Mouse (Mus musculus) spleen, postnatal 10 days (tissue): Measurements from ENCODE around the gene Yjefn3.

Source experiments
- DNase-seq, 2 experiments: peaks; one replicate each; pipeline ENCODE4 v3.0.0; 2021 to 2022; ENCODE audit warnings: low spot score in 2 of 2

Yjefn3 gene

DNA sequence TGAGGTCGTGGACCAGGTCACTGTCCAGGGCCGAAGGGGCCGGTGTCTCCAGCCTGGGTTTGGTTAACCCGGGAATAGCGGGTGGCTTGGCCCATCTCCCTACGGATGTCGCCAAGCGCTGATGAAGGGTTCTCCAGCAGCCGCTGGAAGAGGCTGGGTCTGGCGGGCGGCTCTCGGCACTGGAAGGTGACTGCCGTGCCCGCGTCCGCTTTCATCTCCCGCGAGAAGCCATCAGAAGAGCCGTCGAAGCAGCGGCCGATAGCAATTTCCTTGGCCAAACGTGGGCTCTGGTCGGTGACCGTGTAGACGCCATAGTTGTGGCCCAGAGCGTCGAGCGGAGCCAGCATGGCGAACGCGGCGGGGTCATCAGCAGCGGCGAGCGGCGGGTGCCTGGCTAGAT, 21.7 kb downstream of the Yjefn3 start:
- no peak for DNase-seq

- no peak for DNase-seq
These were observed 22.8 kb downstream of the Yjefn3 start for GRCm38 (mm10) chr8:69879678-69880077.

DNA sequence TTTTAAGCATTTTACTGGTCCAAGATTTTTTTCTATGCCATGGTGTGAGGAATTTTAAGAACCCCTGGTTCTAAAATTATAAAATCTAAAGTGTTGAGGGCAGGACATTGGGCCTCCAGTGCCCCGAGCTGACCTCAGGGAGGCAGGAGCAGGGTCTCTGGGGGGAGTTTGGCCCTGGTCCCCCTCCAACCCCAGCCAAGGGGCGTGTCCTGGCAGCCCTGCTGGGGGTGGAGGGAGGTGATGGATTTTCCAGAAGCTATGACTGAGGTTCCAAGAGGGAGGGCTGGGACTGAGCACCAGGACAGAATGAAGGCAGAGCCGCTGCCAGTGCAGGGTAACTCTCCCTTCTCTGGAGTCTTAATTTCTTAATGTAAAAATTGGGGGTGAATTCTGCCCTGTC, 24.5 kb downstream of the Yjefn3 start:
- DNase-seq = no peak

DNA sequence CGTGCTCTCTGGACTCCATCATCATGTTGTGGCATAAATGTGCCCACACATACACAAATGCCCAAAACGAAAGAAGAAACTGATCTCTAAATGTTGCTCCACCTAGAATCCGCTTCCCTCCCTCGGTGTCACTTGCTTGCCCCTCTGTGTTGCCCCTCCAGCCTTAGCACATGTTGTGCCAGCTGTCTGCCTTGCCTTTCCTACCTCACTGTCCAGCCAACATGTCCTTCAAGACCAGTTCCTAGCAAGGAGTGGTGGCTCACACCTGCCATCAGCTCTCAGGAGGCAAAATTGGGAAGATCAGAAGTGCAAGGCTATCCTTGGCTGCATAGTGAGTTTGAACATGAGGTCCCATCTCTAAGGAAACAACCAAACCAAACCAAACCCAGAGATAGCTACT, 25.1 kb downstream of the Yjefn3 start:
- no peak for DNase-seq

- DNase-seq = no peak
These were observed 25.5 kb downstream of the Yjefn3 start for GRCm38 (mm10) chr8:69876967-69877366.

- DNase-seq = no peak
These were observed 26.4 kb downstream of the Yjefn3 start for GRCm38 (mm10) chr8:69876097-69876496.

DNA sequence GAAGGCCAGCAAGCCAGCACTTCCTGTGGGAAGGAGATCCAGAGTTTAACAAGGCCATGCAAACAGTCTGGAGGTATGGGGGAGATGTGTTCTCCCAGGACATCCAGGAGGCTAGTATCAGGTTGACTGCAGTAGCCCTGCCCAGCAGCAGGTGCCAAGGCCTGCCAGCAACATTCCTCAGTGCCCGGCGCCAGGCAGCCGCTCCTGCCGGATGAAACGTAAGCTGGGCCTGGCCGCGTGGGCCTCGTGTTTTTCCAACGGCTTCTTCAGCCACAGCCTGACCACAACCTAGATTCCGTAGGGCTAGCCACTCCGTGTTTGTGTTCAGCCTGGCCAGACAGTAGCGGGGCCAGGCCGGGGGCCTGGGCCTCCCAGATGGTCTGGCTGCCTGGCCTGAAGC, 27.9 kb downstream of the Yjefn3 start:
- DNase-seq = no peak

GRCm38 (mm10) chr8:69874155-69874554, 28.4 kb downstream of the Yjefn3 start:
- peak; percentile 62 to 76 for DNase-seq

- no peak for DNase-seq
These were observed 31.6 kb downstream of the Yjefn3 start for GRCm38 (mm10) chr8:69870907-69871306.

DNA sequence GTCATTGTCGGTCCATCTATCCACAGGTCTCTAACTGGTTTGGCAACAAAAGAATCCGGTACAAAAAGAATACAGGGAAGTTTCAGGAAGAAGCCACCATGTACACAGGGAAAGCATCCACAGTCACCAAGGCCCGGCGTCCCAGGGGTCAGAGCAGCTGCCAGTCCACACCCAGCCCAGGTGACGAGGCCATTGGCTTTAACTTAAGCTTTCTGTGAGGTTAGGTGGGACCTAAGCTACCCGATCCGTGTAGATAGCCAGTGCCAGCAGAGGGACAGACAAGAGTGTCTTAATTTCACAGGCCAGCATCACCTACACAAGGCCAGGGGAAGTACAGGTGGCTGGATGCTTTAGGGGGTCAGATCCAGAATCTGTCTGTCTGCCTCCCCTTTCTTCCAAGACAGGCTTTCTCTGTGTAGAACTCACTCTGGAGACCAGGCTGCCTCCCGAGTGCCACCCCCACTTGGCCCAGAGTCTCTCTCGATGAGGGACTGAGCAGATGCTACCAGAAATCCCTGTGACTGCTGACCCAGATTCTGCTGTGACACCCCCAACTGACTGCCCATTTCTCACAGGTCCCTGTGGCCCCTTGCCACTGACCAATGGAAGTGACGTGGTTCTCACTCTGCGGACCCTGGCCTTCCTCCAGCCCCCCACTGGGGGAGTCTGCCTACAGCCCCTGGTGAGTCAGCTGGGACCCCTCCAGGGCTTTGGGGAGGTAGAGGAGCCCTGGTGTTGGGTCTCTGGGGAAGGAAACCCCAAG, 32.3 kb downstream of the Yjefn3 start:
- no peak for DNase-seq

DNA sequence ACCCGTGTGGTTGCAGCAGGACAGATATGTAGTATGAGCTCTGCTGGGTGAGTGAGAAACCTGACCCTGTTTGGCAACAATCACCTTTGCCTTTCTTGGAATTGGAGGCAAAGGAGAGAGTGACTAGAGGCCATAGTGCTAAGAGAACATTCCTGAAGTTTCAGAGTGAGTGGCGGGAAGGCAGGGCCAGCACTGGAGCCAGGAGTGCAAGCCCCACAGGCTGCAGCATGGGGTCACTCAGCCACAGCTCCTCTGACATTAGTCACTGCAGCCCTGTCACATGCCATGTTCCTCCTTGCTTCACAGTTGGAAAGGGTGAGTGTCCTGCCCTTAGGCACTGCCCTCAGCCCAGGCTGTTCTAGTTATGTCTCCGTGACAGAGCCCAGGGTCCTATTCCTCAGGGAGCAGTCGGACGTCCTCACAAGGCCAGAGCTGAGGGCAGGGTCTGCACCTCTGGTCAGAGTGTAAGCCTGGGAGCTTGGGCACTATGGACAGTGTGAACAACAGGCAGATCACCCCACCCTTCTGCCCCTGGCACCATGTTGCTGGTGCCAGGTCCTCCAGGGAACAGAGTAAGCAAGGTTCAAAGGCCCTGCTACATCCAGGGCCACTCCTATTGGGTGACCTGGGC, 34.7 kb downstream of the Yjefn3 start:
- no peak for DNase-seq

DNA sequence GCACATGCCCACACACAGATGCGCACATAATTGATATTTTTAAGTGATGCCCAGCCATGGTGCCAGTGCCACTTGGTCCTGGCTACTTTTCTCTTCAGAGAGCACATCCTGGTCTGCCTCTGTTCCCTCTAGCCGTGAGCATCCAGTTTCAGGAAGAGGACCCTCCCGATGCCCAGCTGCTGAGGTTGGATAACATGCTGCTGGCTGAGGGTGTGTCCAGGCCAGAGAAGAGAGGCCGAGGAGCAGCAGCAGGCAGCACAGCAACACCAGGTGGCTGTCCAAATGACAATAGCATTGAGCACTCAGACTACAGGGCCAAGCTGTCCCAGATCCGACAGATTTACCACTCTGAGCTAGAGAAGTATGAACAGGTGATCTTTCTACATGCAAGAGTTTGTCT, 38.3 kb downstream of the Yjefn3 start:
- DNase-seq = no peak

DNA sequence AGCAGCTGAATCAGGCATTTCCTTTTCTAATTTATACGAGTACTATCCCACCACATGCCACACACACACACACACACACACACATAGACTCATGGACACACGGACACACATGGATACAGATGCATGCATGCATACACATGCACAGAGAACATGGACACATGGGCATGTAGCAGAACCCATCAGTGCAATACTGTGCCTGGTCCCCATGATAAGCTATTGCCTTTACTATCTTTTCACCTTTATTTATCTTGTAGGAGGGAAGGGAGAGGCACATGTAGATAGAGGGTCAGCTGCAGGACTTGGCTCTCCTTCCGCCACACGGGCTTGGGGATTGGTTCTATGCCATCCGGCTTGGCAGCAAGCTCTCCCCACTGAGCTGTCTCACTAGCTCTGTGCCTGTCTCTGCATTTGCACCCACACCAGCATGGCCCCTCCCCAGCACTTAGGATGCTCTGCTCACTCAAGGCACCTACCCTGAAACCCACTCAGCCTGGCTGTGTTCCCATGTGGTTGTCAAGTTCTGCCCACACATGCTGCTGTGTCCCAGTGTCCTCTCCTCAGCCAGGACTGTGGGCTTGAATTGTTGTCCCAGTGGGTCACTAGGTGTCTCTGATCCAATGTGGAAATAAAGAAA, 39.0 kb downstream of the Yjefn3 start:
- no peak for DNase-seq

GRCm38 (mm10) chr8:69861251-69861650, 41.3 kb downstream of the Yjefn3 start:
- no peak for DNase-seq

GRCm38 (mm10) chr8:69860807-69861206, 41.7 kb downstream of the Yjefn3 start:
- no peak for DNase-seq

DNA sequence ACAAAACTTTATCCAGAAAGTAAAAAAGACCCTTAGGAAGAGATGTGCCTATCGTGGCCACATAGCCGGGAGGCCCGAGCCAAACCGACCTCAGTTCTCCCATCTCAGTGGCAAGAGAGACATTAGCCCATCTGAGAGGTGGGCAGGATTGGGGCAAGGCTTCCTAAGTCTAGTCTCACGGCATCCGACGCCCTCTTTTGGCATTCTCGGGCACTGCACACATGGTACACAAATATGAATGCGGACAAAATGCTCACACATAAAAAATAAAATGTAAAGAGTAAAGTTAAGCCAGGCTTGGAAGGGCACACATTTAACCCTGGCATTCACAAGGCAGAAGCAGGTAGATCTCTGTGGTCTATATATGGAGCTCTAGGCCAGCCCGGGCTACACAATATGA, 48.6 kb downstream of the Yjefn3 start:
- no peak for DNase-seq

DNA sequence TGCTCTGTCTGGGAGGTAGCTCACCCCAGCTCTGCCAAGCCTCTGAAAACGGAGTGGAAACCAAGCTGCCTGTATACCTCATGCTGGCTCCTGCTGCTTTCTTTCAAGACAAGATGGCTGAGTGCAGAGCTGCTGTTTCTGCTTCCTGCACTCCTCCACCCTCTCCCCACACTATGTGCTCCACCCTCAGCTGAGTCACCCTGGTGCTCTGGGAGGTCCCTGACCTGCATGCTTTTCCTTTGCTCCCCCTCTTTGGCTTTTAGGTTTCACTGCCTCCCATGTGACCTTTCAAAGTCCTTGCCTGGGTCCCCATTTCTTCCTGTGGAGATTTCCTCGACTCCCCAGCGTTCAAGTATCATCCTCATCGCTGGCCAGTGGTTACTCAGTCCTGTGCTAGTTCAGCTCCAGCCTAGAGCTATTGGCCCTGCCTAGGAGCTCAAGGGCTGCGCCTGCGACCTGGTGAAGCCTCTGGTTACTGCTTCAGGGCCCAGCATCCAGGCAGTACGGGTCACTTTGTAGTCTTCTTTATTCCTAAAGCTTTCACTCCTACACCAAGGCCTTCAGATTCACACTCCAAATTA, 51.5 kb downstream of the Yjefn3 start:
- DNase-seq = no peak

DNA sequence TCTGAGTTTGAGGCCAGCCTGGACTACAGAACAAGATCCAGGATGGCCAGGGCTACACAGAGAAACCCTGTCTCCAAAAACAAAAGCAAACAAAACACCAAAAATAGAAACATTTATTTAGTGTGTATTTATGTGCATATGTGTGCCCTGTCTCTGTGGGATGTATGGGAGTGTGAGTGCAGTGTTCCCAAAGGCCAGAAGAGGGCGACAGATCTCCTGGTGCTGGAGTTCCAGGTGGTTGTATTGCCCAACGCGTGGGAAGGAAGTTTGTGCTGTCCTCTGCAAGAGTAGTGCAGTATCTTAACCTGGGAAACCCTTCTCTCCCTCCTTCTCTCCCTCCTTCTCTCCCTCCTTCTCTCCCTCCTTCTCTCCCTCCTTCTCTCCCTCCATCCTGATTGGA, 52.6 kb downstream of the Yjefn3 start:
- DNase-seq = peak in 1 of 2 experiments; percentile 36

GRCm38 (mm10) chr8:69848951-69849350, 53.6 kb downstream of the Yjefn3 start:
- no peak for DNase-seq

GRCm38 (mm10) chr8:69847167-69848065, 55.1 kb downstream of the Yjefn3 start:
- no peak for DNase-seq
